In genomic region chr10:13564364-13565079, GRCm38 (mm10) we compare ENCODE assay signal across 8 mouse cellular contexts. TPM values are rescaled to one million over a fixed set of nuclear protein-coding genes. Genes with fewer than 3 reads are reported as not detected.
DNase-seq lines count a peak whose midpoint lies in the region; ATAC-seq and TF ChIP-seq lines count a peak whose summit lies in the region.

No protein-coding gene starts in this region.

- H3K4me1 ChIP-seq in CH12.LX (ENCODE audit: control insufficient read depth in 1 of 2, insufficient read depth in 2 of 2): peaks cover 0 to 4% of the 10 kb centered on the region in 2 experiments; a peak in 1 of 4 replicates
- peaks cover 8% of the 10 kb centered on the region; the same call in 1 of the 2 replicates for H3K4me1 ChIP-seq in forebrain, embryonic 16.5 days (replicated peaks; ENCODE audit: control insufficient read depth, insufficient read depth, low read length)
- H3K4me1 ChIP-seq in lung, postnatal 0 days (ENCODE audit: insufficient read depth, low read depth, low read length): no peaks in the 10 kb centered on the region

- no peak for TF ChIP-seq POLR2A in CH12.LX (IDR thresholded peaks at IDR 0.05; ENCODE audit: low read depth, low read length)

- no peak overlapping the region for H3K4me2 ChIP-seq in CH12.LX (ENCODE audit: insufficient read depth, low read depth, poor library complexity, severe bottlenecking)
- peak overlapping the region; percentile 48 for H3K4me2 ChIP-seq in forebrain, embryonic 16.5 days (ENCODE audit: low read length)
- H3K4me2 ChIP-seq in lung, postnatal 0 days (replicated peaks; ENCODE audit: low read depth, low read length): peak overlapping the region; percentile 25; the same call in 1 of the 2 replicates

- H3K4me3 ChIP-seq in CH12.LX (replicated peaks in 1 of 3; ENCODE audit: low read depth in 2 of 3, low read length in 2 of 3, poor library complexity in 1 of 3): no peak overlapping the region
- H3K4me3 ChIP-seq in forebrain, embryonic 16.5 days (replicated peaks; ENCODE audit: low read length): peak overlapping the region; percentile 21
- no peak overlapping the region for H3K4me3 ChIP-seq in lung, postnatal 0 days (ENCODE audit: low read depth, low read length)

- dilution Hi-C loops in CH12.LX (cut with MboI; ENCODE audit: extremely low pct_ligation_motif_present, extremely low pct_unique_long_range_greater_than_20kb, low sequenced_read_pairs): no loop called here

- H3K79me2 ChIP-seq in CH12.LX (replicated peaks; ENCODE audit: control insufficient read depth, extremely low read depth, insufficient read depth, poor library complexity, severe bottlenecking): no peaks in the 10 kb centered on the region

- H3K9ac ChIP-seq in CH12.LX (ENCODE audit: insufficient read depth, low read depth): no peak overlapping the region
- no peak overlapping the region for H3K9ac ChIP-seq in forebrain, embryonic 16.5 days (replicated peaks; ENCODE audit: low read depth, low read length)
- no peak overlapping the region for H3K9ac ChIP-seq in lung, postnatal 0 days (replicated peaks; ENCODE audit: low read depth)

- no peak overlapping the region for H3K27ac ChIP-seq in CH12.LX (ENCODE audit: insufficient read depth, low read depth)
- H3K27ac ChIP-seq in forebrain, embryonic 16.5 days (ENCODE audit: low read length): no peak overlapping the region
- H3K27ac ChIP-seq in lung, postnatal 0 days (ENCODE audit: low read length): no peak overlapping the region

- H3K9me3 ChIP-seq in CH12.LX (replicated peaks; ENCODE audit: low read length): no peaks in the 10 kb centered on the region
- H3K9me3 ChIP-seq in forebrain, embryonic 16.5 days (ENCODE audit: control insufficient read depth, low read length): no peaks in the 10 kb centered on the region
- H3K9me3 ChIP-seq in lung, postnatal 0 days (ENCODE audit: low read length): no peaks in the 10 kb centered on the region

- H3K27me3 ChIP-seq in CH12.LX (replicated peaks): no peaks in the 10 kb centered on the region
- no peaks in the 10 kb centered on the region; the same call in 1 of the 2 replicates for H3K27me3 ChIP-seq in forebrain, embryonic 16.5 days (replicated peaks; ENCODE audit: control insufficient read depth, insufficient read depth, low read length)
- no peaks in the 10 kb centered on the region for H3K27me3 ChIP-seq in lung, postnatal 0 days (replicated peaks; ENCODE audit: insufficient read depth, low read length)

- in situ Hi-C loops in CH12.LX (cut with MboI; ENCODE audit: low pct_ligation_motif_present, low pct_unique_long_range_greater_than_20kb, low sequenced_read_pairs): loop anchor here (25.0 kb wide), 1 partner anchor 623 kb away; no protein-coding TSS in a partner anchor

- peaks cover 28 to 60% of the 10 kb centered on the region in 2 experiments for H3K36me3 ChIP-seq in CH12.LX (replicated peaks in 1 of 2; ENCODE audit: control insufficient read depth in 1 of 2, insufficient read depth in 1 of 2, low read length in 1 of 2)
- no peaks in the 10 kb centered on the region for H3K36me3 ChIP-seq in forebrain, embryonic 16.5 days (ENCODE audit: control insufficient read depth, insufficient read depth)
- H3K36me3 ChIP-seq in lung, postnatal 0 days (ENCODE audit: insufficient read depth, low read length): no peaks in the 10 kb centered on the region; the same call in 1 of the 2 replicates

- WGBS in forebrain, embryonic 16.5 days: 27% methylated on average over 24 of the region's 24 CpGs
- 27% methylated on average over 24 of the region's 24 CpGs for WGBS in lung, postnatal 0 days

- ATAC-seq in cerebellum, adult (ENCODE audit: insufficient number of reproducible peaks, low FRiP score, low TSS enrichment): peak; percentile 52
- ATAC-seq in forebrain, embryonic 16.5 days: peak; percentile 87
- peak; percentile 72 to 76; a peak in 3 of 4 replicates for ATAC-seq in hematopoietic stem cell, adult 5-6 weeks (replicated peaks in 1 of 2; ENCODE audit: insufficient read depth in 1 of 2, low FRiP score in 2 of 2, low TSS enrichment in 1 of 2, low read depth in 1 of 2, poor library complexity in 2 of 2, severe bottlenecking in 2 of 2)
- peak; percentile 28; the same call in 1 of the 2 replicates for ATAC-seq in lung, postnatal 0 days

- TF ChIP-seq CTCF in CH12.LX (conservative IDR thresholded peaks at IDR 0.05 in 1 of 2, IDR thresholded peaks at IDR 0.05 in 1 of 2; ENCODE audit: low read depth in 2 of 2, low read length in 2 of 2): peak; percentile 52 to 64
- peak; percentile 97 for TF ChIP-seq CTCF in lung, postnatal 0 days (IDR thresholded peaks at IDR 0.05)

- no peak for TF ChIP-seq EP300 in CH12.LX (IDR thresholded peaks at IDR 0.05; ENCODE audit: low read length)
- no peak for TF ChIP-seq EP300 in lung, postnatal 0 days (IDR thresholded peaks at IDR 0.05)

- peak; percentile 9 for DNase-seq in CH12.LX (ENCODE audit: extremely low read depth)
- DNase-seq in layer of hippocampus, adult 9-11 months: peak; percentile 48
- peak; percentile 58 for DNase-seq in lung, postnatal 0 days (ENCODE audit: low spot score)
- DNase-seq in ovary, postnatal 36 days (ENCODE audit: low spot score): peak; percentile 58
- peak; percentile 72 for DNase-seq in thymus, postnatal 25 days

- TF ChIP-seq RAD21 in CH12.LX (IDR thresholded peaks at IDR 0.05; ENCODE audit: low read depth, low read length): peak; percentile 63

TF ChIP-seq in CH12.LX, 34 proteins besides CTCF, POLR2A, EP300 and RAD21:
- 0 out of 2 replicates have a peak, but pooled peaks have one; percentile 4 for TF ChIP-seq ZC3H11A (IDR thresholded peaks at IDR 0.05; ENCODE audit: low read depth, low read length)
- TF ChIP-seq SMC3 (IDR thresholded peaks at IDR 0.05; ENCODE audit: low read depth, low read length): peak; percentile 48
- no peak for TF ChIP-seq NRF1 (IDR thresholded peaks at IDR 0.05; ENCODE audit: low read depth, low read length)
- TF ChIP-seq TCF12 (IDR thresholded peaks at IDR 0.05; ENCODE audit: low read depth, low read length): no peak
- no peak for TF ChIP-seq JUND (conservative IDR thresholded peaks at IDR 0.05; ENCODE audit: low read depth, low read length)
- no peak for TF ChIP-seq PAX5 (IDR thresholded peaks at IDR 0.05; ENCODE audit: low read length)

RNA-seq across cellular contexts. Expression of gene Pex3, which starts 11.6 kb away (rescaled TPM):
- 13.9 and 14.6 TPM in 2 replicates for total RNA-seq in CH12.LX (2012; rRNA removed)
- total RNA-seq in CH12.LX (2014; rRNA removed): 34.9 and 37.7 TPM in 2 replicates
- polyA plus RNA-seq in CH12.LX (2012; ENCODE audit: insufficient read length, low read depth): 23.3 and 24.9 TPM in 2 replicates
- polyA plus RNA-seq in forebrain, embryonic 16.5 days (2015; fragmentation: Nextera tagmentation; extraction: Ambion mirVana): 33.3 and 33.8 TPM in 2 replicates
- total RNA-seq in hematopoietic stem cell, adult 5-6 weeks (2017): 30.1 and 37.6 TPM in 2 replicates
- polyA plus RNA-seq in lung, postnatal 0 days (2015; fragmentation: Nextera tagmentation; extraction: Ambion mirVana): 24.3 and 26.9 TPM in 2 replicates

RNA-seq across cellular contexts. Expression of gene Adat2, which starts 11.8 kb away (rescaled TPM):
- total RNA-seq in CH12.LX (2012; rRNA removed): 9.2 and 10.4 TPM in 2 replicates
- total RNA-seq in CH12.LX (2014; rRNA removed): 10.5 and 11.6 TPM in 2 replicates
- polyA plus RNA-seq in CH12.LX (2012; ENCODE audit: insufficient read length, low read depth): 17.1 and 20.6 TPM in 2 replicates
- polyA plus RNA-seq in forebrain, embryonic 16.5 days (2015; fragmentation: Nextera tagmentation; extraction: Ambion mirVana): 2.2 and 2.6 TPM in 2 replicates
- 2.6 and 4.0 TPM in 2 replicates for total RNA-seq in hematopoietic stem cell, adult 5-6 weeks (2017)
- polyA plus RNA-seq in lung, postnatal 0 days (2015; fragmentation: Nextera tagmentation; extraction: Ambion mirVana): 2.9 and 3.4 TPM in 2 replicates

Comparison
In these comparisons a context has a peak if more than half of its experiments do, and no peak if none do; other contexts are left out.
1. DNase-seq: peak in every context shown above with its lines; median percentile 72 in thymus, postnatal 25 days; 58 in lung, postnatal 0 days; 58 in ovary, postnatal 36 days; 48 in layer of hippocampus, adult 9-11 months; 9 in CH12.LX.
2. ATAC-seq: peak in every context shown above with its lines; median percentile 87 in forebrain, embryonic 16.5 days; 74 in hematopoietic stem cell, adult 5-6 weeks; 52 in cerebellum, adult; 28 in lung, postnatal 0 days.